Mouse (Mus musculus) heart, postnatal 36 days (tissue): ENCODE data around the gene Nfe2. TPM values are rescaled to one million over a fixed set of nuclear protein-coding genes. Genes with fewer than 3 reads are reported as not detected.
"Not testable (repeated sequence)": the region's sequence is repeated elsewhere in the genome, so short reads cannot be mapped to it uniquely, and the experiment has no call there.

ENCODE experiments used
- DNase-seq, 2 experiments: peaks; one replicate each; pipeline ENCODE4 v3.0.0; 2021 to 2022
- intact Hi-C: fragments of 180-260 bp; cut with DNase I; formaldehyde crosslinking; loops from one replicate; pipeline ENCODE4 v1.15.1; 2025
- total RNA-seq, 2 experiments: library from RNA; stranded (reverse); gene quantifications; 2 replicates each; pipeline ENCODE4 v1.2.3; 2021

Gene Nfe2
- total RNA-seq, 2 experiments from 2014 or later = 0.67 to 0.73 TPM

DNA sequence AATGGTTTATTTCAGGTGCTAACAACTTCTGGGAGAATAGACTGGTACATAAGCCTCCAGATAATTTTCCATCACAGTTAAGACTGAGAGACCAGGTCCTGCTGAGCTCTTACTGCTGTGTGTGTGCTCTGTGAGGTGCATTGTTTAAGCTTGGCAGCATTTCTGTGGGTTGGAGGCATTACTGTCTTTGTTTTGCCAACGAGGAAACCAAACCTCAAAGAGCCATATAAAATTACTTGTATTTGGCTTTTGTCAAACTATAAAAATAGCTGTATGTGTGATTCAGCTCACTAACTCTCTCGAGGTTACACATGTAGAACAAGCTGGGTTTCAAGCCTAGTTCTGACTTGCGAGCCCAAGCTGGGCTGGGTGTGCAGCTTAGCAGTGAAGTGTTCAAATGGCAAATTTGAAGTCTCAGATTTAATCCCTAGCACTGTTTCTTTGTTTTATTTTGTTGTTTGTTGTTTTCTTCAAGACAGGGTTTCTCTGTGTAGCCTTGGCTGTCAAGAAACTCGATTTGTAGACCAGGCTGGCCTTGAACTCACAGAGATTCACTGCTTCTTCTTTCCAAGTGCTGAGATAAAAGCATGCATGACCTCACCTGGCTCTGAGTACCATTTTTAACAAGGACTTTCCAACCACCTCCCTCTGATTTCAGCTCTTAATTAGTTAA lies 34.6 kb upstream of the Nfe2 start:
- DNase-seq = no peak
- intact Hi-C loops = no loop called here

DNA sequence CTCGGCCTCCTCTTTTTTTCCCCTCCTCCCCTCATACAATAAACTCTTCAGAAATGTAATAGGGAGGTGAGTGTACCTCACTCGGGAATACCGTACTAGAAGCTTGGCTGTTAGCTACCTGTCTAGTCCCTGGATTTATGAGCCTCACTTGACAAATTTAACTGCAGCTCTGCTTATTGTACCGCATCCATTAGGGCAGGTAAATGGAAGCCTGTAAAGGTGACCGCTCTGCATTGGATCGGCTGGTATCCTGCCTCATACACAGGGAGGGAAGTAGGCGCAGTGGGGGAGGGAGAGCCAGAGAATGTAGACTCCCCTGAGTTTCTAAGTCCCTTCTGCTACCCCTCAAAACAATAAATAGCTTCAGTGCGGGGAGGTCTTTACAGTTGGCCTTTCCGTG lies 32.6 kb upstream of the Nfe2 start:
- intact Hi-C loops = no loop called here
- no peak for DNase-seq

DNA sequence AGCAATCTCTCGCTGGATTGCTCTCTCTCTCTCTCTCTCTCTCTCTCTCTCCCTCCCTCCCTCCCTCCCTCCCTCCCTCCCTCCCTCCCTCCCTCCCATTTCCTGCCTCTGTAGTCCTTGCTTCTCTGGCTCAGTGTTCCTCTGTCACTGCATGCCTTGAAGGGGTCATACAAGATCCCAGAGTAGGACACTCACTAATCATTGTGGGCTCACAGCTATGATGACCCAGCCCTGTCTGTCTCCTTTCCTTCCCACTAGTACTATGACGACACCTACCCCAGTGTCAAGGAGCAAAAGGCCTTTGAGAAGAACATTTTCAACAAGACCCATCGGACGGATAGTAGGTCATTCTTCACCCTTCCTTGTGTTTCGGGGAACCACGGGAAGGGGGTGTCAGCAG lies 32.2 kb upstream of the Nfe2 start:
- intact Hi-C loops = no loop called here
- DNase-seq = no peak

DNA sequence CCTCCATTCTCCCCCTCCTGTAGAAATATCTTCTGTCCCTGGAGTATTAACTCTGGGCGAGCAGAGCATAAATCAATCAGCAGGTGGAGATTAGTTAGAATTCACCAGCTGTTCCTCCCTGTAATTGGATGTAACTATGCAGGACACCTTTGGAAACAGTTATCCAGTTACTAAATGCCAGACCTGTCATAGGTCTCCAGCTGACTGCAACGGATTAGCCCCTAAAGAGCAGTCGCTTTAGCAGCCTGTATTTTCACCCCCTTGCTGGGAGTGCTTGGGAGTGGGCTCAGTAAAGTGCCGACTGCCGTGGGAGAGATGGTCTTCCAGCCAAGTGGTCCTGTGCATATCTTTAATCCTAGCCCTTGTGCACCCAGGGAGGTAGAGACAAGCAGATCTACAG lies 31.4 kb upstream of the Nfe2 start:
- intact Hi-C loops = no loop called here
- DNase-seq = no peak

DNA sequence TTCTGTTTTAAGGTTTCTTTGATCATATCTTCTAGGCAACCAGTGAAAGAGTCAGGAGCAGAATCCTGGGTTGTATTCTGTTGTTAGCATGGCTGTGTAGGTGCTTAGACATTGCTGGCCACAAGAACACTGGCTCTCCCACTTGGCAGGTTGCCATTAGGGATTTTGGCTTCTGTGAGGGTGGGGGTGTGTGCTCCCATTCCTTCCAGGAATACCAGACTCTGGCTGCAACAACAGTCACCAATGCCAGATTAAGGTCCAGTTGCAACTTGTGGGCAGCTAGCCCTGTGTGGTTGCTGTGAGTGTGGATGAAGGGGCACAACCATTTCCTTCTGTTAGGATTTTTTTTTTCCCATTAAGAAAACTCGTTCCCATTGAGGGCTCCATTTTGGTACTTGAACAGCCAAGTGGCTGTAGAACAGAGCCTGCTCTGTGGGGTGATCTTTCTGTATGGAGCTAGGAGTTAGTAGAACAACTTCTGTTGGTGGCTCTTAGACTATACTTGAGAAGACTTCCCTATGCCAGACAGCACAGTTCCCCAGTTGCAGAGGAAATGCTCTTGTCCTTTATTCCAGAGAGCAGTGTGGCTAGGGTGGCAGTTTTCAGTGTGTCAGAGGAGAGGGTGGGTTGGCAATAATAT lies 27.7 kb upstream of the Nfe2 start:
- DNase-seq = peak; percentile 58 to 59
- intact Hi-C loops = loop anchor here (2.0 kb wide), 1 partner anchor 21 kb away; no protein-coding TSS in a partner anchor

DNA sequence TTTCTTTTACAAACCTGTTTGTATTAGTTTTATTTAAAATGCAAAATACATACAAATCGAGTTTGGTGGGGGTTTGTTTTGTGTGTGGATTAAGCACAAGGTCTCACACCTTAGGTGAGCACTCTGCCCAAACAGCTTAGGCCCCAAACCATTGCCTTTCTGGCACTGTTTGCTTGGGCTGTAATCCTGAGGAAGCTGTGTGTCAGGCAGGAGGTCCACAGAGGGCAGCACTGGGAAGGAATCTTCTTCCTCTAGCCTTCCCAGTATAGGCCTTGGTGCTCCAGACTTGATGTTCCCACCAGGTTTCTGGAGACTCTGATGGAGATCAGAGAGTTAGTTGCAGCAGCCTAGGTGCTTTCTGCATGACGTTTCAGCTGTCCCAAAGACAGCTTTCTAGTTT lies 26.4 kb upstream of the Nfe2 start:
- intact Hi-C loops = loop anchor here (2.0 to 5.0 kb wide), 3 partner anchors 22 to 102 kb away; no protein-coding TSS in a partner anchor
- DNase-seq = no peak

DNA sequence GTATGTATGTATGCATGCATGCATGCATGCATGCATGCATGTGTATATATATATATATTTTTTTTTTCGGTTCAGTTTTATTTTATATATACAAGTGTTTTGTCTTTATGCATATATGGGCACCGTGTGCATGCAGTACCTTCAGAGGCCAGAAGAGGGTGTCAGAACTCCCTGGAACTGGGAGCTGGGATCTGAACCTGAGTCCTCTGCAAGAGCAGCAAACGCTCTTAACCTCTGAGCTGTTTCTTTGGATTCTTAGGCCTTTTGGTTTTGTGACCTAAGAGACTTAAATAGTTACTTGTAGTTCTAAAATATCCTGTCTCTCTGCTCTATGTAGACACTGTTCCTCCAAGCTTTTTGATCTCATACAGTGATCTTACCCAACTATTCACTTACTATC lies 25.9 kb upstream of the Nfe2 start:
- peak; percentile 31 to 53 for DNase-seq
- intact Hi-C loops = loop anchor here (2.0 to 5.0 kb wide), 3 partner anchors 23 to 102 kb away; no protein-coding TSS in a partner anchor

DNA sequence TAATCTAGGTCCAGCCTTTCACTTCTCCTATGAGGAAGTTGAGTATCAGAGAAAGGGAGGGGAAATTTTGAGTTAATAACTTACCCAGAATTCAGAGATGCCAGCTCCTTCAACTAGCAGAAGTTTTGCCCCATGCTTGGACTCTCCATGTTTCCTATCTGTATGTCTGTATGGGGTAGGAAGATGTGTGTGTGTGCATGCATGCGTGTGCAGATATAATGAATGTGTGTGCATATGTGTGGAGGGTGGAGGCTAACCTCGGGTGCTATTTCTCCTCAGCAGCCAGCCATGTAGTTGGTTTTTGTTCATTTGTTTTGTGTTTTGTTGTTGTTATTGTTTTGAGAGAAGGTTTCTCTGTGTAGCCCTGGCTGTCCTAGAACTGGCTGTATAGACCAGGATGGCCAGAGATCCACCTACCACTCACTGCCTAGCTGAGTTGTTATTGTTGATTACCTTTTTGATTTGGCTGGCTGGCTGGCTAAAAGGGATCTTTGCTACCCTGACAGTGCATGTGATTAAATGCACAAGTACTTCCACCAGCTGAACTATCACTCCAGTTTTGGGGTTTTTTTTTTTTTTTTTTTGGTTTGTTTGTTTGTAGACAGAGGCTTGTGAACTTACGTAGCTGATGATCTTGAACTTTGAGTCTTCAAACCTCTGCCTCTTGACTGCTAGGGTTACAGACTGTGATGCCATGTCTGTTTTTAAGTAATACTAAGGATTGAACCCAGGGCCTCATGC lies 23.4 kb upstream of the Nfe2 start:
- no peak for DNase-seq
- intact Hi-C loops = loop anchor here (5.0 kb wide), 2 partner anchors 34 to 99 kb away; no protein-coding TSS in a partner anchor

DNA sequence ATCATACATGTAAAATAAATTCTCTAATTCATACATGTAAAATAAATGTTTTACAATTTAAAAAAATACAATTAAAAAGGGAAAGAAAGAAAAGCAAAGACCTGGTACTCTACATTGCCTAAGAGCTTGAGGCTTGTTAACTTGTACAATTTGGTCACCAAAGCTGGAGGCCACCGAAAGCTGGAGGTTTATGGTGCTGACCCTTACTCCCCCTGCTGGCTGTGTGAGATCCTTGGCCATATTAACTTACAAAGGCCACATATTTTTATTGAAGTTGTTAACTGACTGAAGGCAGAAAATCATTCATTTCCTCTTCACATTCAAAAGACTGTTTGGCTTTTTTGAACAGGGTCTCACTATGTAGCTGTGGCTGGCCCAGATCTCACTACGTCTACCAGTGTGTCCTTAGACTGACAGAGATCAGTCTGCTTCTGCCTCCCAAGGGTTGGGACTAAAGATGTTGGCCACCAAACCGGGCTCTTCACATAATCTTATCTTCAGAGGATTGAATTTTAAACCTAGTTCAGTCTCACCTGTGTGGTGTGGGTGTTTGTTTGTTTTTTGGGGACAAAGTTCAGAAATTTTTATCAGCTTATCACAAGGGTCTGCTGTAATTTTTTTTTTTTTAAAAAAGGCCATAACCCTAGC lies 22.7 kb upstream of the Nfe2 start:
- intact Hi-C loops = loop anchor here (5.0 kb wide), 2 partner anchors 34 to 99 kb away; no protein-coding TSS in a partner anchor

DNA sequence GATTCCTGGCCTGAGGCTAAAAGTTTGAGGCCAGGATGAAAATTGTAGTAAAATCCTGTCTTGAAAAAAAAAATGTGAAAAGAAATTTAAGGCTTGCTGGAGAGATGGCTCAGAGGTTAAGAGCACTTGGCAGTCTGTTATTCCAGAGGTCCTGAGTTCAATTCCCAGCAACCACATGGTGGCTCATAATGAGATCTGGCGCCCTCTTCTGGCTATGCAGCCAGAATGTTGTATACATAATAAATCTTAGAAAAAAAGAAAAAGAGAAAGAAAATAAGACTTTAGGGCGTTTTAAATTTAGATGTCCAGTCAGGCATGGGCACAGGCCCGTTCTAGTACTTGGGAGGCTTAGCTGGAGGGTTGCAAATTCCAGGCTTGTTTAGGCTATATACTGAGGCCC lies 21.5 kb upstream of the Nfe2 start:
- peak in 1 of 2 experiments; percentile 34 for DNase-seq
- intact Hi-C loops = loop anchor here (5.0 kb wide), 2 partner anchors 32 to 97 kb away; no protein-coding TSS in a partner anchor

More for the DNA sequence above, 22.7 kb upstream of the Nfe2 start:
- no peak for DNase-seq

DNA sequence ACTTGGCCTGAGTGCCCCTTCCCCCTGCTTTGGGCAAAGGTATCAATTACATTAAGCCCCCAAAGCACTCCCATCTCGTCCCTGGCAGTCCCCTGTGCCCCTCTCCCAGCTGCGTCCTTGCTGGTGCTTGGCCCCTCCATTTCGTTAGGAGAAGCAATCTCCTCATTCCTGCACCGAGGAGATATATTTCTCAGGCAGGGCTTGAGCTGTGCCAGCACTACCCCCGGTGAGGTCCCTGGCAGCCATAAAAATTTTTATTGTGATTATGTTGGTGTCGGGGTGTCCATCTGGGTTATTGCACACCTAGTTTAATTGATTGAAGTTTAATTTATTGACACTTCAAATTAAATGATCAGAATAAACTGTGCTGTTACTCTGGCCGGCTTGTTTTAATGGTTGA lies 19.7 kb upstream of the Nfe2 start:
- intact Hi-C loops = no loop called here
- no peak for DNase-seq

DNA sequence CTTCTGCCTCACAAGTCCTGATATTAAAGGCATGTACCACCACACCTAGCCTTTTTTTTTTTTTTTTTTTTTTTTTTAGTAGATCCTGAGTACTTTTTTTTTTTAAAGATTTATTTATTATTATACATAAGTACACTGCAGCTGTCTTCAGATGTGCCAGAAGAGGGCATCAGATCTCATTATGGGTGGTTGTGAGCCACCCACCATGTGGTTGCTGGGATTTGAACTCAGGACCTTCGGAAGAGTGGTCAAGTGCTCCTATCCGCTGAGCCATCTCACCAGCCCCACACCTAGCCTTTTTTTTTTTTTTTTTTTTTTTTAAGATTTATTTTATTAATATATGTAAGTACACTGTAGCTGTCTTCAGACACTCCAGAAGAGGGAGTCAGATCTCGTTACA lies 17.7 kb upstream of the Nfe2 start:
- intact Hi-C loops, DNase-seq: not testable (repeated sequence)

DNA sequence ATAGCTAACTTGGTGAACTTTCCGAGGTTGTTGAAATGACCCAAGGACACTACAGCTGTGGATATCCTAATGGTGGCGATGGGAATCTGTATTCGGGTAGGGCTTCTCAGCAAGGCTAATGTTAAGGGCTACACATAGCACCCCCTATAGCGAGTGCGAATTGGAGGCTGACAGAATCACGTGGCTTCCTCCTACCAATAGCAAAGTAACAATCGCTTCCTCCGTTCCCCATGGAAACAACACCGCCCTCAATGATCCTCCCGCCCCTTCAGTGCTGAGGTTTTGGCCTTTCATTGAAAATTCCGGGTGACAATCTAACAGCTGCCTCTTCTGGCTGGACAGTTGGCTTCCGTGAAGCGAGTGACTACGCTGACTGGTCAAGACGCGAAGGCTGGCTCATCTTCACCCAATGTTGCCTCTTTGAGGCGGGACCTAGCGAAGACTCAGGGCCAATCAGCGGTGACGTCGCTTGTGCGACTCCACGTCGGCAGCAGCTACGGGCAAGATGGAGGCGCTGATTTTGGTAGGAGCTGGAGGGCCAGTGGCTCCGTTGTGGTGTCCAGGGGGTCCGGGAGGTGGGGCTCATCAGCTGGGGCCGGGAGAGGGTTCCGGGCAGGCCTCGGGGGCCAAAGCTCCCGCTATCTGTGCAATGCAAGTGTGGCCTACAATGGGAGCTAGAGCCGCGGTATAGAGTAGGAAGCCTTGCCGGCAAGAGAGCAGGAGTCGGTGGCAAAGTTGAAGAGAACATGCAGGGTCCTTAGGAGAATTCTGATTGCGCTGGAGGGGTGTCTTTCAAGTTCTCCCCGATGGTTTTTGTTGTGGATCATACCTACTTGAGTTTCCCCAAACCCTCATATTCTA lies 14.4 kb upstream of the Nfe2 start, which contains the start of gene Copz1:
TSS of gene Copz1 (plus strand) at position 296 of the 861 bp plus-strand sequence.
- intact Hi-C loops = loop anchor here (2.0 kb wide), 1 partner anchor 34 kb away; the partner anchor contains the start of gene Cbx5
- DNase-seq = peak; percentile 89 to 93

DNA sequence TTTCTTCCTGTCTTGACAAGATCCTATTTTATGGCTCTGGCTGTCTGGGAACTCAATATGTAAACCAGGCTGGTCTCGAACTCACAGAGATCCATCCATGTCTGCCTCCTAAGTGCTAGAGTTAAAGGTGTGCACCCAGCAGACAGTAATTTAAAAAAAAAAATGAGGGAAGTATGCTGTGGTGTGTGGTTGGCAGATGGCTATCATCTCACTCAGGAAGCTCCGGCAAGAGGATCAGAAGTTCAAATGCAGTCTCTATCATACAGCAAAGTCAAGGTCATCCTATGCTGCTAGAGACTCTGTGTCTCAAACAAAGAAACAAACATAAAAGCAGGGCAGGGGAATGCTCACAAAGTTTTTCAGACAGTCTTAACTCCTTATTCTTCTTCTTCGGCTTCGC lies 10.7 kb upstream of the Nfe2 start:
- intact Hi-C loops = no loop called here
- DNase-seq = no peak

DNA sequence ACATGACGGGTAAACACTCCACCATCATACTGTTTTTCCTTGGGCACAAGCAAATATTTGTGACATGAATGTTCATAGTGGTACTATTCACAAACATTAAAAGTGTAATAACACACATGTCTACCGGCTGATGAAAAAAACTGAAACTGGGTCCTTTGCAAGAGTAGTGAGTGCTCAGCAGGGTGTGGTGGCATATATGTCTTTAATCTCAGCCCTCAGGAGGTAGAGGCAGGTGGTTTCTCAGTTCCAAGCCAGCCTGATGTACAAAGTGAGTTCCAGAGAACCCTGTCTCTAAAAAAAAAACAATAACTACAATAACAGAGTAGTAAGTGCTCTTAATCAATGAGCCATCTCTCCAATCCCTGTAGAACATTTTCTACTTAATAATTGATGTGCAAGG lies 6.6 kb upstream of the Nfe2 start:
- DNase-seq = no peak
- intact Hi-C loops = no loop called here

DNA sequence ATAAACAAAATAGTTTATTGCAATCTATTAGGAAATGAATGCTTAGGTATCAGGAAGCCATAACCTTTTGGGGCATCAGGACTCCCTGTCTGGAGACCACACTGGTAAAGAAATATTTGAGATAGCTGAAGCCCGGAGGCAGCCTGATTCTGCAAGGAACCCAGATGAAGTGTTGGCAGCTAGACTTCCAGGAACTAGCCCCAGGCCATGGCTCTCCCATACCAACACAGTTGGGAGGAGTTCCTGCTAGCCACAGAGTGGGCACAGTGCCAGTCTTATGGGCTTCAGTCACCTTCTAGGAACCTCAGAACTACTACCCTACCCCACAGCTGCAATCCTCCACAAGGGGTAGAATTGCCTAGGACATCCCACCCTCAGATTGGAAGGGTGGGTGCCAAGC lies 1.8 kb upstream of the Nfe2 start:
- intact Hi-C loops = no loop called here
- no peak for DNase-seq

DNA sequence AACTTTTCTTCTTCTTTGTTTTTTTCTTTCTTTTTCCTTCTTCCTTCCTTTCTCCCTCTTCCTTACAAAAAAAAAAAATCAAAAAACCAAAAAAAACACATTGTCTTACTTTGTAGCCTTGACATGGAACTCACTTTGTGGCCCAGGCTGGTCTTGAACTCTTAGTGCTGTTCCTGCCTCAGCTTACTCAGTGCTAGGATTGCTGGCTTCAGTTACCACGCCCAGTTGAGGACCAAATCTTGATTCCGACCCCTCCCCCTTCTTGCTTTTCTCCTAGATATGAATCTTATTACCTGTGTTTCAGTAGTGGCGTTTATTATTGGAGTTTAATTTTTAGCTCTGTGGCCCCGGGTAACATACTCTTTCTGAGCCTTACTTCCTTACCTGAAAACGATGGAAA lies 959 bp upstream of the Nfe2 start:
- intact Hi-C loops = no loop called here
- no peak for DNase-seq

DNA sequence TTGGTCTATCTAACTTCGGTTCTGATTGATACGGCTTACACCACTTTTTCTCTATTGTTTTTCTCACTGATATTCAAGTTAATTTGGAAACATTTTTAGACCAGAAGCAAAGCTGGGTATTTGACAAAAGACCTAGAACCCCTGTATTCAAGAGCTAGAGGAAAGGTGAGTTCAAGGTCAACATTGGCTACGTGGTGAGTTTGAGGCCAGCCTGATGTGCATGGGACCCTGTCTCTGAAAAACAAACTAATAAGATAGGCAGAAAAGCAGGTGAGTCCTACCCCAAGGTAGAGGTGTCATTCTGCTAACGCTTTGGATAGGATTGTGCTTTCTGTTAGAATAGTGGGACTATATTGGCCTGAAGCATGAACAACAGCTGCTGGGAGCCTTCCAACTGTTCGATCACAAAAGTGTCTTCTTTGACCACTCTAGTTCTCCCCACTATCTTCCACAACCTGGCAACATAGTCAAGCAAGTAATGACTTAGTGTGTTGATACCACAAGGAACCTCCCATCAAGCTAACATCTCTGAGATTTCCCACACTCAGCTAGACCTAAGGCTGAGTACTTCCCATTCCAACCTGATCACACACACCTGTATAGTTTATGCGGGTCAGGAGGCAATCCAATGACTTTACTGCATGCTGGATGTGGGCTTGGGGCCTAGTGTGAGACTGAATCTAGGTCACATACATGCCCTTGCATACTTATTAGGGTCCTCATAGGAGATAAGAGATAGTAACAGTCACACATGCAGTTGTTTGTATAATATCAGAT lies 1.8 kb downstream of the Nfe2 start:
- DNase-seq = no peak
- intact Hi-C loops = no loop called here

DNA sequence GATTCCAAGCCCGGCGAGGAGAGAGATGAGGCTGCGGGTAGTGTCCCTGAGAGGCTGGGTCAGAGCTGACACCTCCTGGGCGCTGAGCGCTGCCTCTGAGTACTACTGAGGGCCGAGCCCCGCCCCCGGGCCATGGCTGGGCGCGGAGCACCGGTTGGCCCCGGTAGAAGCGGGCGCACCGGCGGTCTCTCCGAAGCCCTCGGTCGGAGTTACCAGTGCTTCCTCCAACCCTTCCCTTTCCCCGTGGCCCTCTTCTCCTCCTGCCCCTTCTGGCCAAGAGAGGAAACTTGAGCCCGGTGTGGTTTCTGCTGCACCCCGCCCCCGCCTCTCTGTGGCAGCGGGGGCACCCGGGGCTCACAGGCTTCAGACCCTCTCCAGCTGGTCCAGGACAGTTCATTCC lies 3.0 kb downstream of the Nfe2 start:
- intact Hi-C loops = no loop called here
- peak; percentile 26 to 36 for DNase-seq
